Mouse (Mus musculus) fat pad, adult 2 months (tissue): Measurements from ENCODE around the gene Hexim2.

Source experiments
- DNase-seq: peaks from one replicate; pipeline ENCODE4 v3.0.0-alpha.2; 2011; ENCODE audit warnings: low read depth, low spot score; ENCODE audit errors: extremely low read depth

Gene Hexim2

GRCm38 (mm10) chr11:103172392-103173040, 40.3 kb downstream of the Hexim2 start:
- DNase-seq: no peak

DNA sequence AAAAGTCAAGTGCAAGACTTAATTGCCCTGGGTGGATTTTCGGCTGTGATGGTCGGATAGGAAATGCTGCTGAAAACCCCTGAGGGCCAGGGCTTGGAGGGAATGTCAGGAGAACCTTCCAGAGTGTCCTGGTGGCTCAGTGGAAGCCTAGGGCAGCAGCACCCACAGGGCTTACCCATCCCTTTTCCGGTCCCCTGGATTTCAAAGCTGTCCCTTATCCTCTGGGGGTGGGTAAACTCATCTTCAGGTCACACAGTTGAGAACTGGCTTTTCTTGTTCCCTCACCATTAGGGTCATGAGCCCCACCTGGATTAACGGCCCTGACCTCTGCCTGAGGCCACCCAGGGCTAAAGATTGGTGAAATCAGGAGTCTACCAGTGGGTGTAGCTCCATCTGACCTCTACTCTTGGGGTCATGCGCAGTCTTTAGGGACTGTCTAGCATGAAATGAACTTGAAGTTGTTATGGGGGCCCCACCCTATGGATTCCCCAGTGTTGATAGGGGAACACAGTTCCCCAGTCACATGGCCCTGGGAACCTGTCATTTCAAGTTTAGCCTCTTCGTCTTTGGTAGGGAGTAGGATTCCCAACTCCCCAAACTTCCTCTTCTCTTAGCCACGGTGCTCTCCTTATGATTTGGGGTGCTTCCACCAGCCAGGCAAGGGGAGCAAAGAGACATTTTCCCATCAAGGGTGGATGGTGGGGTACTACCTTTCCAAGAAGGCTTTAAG, 41.0 kb downstream of the Hexim2 start:
- no peak for DNase-seq

GRCm38 (mm10) chr11:103173771-103174344, 41.6 kb downstream of the Hexim2 start:
- DNase-seq: no peak

DNA sequence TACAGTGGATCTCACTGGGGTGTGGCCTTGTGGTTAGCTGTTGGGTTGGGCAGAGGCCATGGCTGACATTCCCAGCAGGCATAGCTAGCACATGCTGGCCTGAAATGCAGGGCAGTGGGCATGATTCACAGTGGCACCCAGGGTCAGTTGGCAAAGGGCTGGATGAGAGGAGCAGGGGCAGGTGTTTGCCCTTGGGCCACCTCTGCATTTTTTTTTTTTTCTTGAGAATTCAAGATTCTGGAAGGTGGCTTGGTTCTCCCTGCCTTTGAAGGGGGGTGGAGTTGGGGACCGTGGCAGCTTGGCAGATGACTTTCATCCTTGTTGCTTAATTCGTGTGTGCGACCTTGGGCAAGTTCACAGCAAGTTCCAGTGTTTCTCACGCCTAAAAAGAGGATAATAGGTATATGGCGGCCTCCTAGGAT, 42.2 kb downstream of the Hexim2 start:
- DNase-seq: no peak

DNA sequence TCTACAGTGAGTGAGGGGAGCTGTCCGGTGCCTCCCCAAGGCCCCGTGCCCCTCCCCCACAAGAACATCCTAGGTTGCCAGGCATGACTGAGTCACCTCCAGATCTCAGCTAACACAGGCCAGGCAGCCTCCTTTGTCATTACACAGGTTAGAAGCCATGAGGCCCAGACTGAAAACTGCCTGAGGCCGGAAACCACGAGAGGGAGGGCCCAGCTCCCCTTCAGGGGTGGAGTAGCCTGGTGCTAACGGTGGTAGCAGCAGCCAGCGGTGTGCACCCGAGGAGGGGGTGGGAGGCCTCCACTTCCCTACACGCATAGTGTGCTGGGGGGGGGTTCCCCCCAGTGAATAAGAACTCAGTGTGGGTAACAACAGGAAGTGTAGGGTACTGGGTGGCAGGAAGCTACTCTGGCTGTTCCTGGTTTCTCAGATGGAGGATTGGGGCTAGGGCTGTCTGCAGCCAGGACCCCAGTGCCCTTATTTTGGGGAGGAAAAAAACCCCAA, 42.7 kb downstream of the Hexim2 start:
- DNase-seq: no peak

GRCm38 (mm10) chr11:103175688-103176442, 43.6 kb downstream of the Hexim2 start:
- no peak for DNase-seq

- no peak for DNase-seq
Measured at GRCm38 (mm10) chr11:103176510-103176909, 44.3 kb downstream of the Hexim2 start.

- DNase-seq: no peak
Measured at GRCm38 (mm10) chr11:103177216-103177615, 45.0 kb downstream of the Hexim2 start.

GRCm38 (mm10) chr11:103177815-103178485, 45.7 kb downstream of the Hexim2 start:
- no peak for DNase-seq

DNA sequence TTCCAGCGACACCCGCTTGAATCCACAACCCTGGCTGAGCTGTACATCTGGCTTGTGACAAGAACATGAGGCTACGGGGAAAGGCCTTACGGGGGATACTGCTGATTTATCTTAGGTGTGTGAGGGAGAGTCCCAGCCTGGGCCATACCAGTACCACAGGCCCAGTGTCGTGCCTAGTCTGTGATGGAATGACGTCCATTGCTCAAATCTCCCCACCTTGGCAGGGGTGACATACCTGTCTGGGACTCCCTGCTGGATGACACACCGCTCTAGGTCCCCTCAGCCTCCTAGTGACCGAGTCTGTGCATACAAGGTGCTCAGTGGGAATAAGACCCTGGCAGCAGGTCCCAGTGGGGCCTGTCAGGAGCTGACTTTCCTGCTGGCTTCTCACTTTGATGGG, 46.5 kb downstream of the Hexim2 start:
- no peak for DNase-seq

DNA sequence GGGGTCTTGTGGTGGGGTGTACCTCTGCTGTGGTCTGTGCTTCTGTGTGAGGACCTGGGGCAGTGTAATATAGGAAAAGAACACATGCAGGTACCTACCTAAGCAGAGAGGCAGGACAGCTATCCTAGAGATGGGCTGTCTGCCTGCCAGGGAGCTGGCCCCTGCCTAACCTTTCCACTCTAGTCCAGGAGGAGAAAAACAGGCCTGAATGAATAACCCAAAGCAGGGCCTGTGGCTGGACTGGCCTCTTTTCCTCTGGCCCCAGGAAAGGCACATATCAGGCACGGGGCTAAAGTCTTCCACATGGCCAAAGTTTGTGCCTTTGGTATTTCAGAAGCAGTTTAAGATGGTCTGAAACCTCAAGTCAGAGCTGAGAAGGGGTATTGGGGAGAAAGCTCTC, 48.2 kb downstream of the Hexim2 start:
- no peak for DNase-seq

GRCm38 (mm10) chr11:103181349-103181748, 49.1 kb downstream of the Hexim2 start:
- DNase-seq: no peak

DNA sequence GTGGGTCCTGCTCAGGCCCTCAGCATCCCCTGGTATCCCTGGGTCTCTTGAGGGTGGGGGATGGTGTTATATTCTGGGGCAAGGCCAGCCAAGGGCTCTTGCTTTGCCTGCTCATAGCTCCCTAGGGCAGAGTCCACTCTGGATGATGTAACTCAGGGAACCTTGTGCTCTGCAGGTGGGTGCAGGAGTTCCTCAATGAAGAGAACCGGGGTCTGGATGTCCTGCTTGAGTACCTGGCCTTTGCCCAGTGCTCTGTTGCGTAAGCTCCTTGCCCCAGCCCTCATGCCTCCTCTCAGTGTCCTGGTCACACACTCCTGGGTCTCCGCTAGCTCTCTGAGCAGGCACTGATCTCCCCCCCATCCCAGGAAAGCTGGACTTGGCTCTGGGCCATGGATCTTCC, 49.7 kb downstream of the Hexim2 start:
- DNase-seq: no peak

DNA sequence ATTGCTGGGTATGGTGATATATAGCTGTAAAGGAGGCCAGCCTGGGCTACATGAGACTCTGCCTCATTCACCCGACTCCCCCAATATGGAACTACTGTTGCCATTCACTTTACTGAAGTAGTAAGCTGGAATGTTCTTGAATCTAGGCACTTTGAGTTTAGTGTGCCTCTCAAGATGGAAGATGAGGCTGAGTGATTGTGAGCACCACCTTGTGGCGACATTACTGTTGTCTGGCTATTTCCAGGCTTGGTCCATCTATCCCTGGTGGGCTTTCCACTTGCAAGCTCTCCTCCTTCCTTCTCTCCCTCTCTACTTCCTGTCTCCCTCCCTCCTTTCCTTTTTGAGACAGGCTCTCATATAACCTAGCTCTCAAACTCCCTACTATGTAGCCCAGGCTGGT, 52.7 kb downstream of the Hexim2 start:
- no peak for DNase-seq
